Mouse (Mus musculus) embryo, embryonic 11.5 days (tissue): ENCODE results near the gene Kat7.
A peak's percentile ranks its signal among the peaks of the same experiment; 100 is the strongest.

Experiments
- DNase-seq: peaks from one replicate; pipeline ENCODE4 v3.0.0-alpha.2; 2012; ENCODE audit warnings: low read depth, low spot score

Gene Kat7

GRCm38 (mm10) chr11:95310007-95310647 is at the start of gene Kat7:
Gene Kat7 (minus strand): TSS chr11:95310246.
- peak; percentile 98 for DNase-seq

GRCm38 (mm10) chr11:95358263-95358662 is 48.2 kb upstream of the Kat7 start:
- no peak for DNase-seq

GRCm38 (mm10) chr11:95356469-95357273 is 46.6 kb upstream of the Kat7 start:
- peak; percentile 20 for DNase-seq

- DNase-seq = no peak
These were observed 46.0 kb upstream of the Kat7 start for GRCm38 (mm10) chr11:95356039-95356438.

- DNase-seq = no peak
These were observed 45.6 kb upstream of the Kat7 start for GRCm38 (mm10) chr11:95355661-95356011.

GRCm38 (mm10) chr11:95354945-95355660 is 45.1 kb upstream of the Kat7 start:
- DNase-seq = no peak

GRCm38 (mm10) chr11:95354228-95354944 is 44.3 kb upstream of the Kat7 start:
- DNase-seq = no peak

GRCm38 (mm10) chr11:95353226-95353625 is 43.2 kb upstream of the Kat7 start:
- DNase-seq = no peak

- no peak for DNase-seq
These were observed 42.6 kb upstream of the Kat7 start for GRCm38 (mm10) chr11:95352686-95353085.

- no peak for DNase-seq
These were observed 40.9 kb upstream of the Kat7 start for GRCm38 (mm10) chr11:95350960-95351359.

- DNase-seq = no peak
These were observed 40.2 kb upstream of the Kat7 start for GRCm38 (mm10) chr11:95350289-95350688.

- DNase-seq = no peak
These were observed 34.1 kb upstream of the Kat7 start for GRCm38 (mm10) chr11:95344181-95344580.

- DNase-seq = no peak
These were observed 33.1 kb upstream of the Kat7 start for GRCm38 (mm10) chr11:95343180-95343579.

- DNase-seq = no peak
These were observed 30.6 kb upstream of the Kat7 start for GRCm38 (mm10) chr11:95340664-95341063.

GRCm38 (mm10) chr11:95340259-95340658 is 30.2 kb upstream of the Kat7 start:
- DNase-seq = no peak

- peak; percentile 16 for DNase-seq
These were observed 29.5 kb upstream of the Kat7 start for GRCm38 (mm10) chr11:95339471-95340021.

GRCm38 (mm10) chr11:95337846-95338342 is 27.8 kb upstream of the Kat7 start:
- no peak for DNase-seq

- peak; percentile 57 for DNase-seq
These were observed 27.2 kb upstream of the Kat7 start for GRCm38 (mm10) chr11:95337129-95337813.

GRCm38 (mm10) chr11:95336568-95337128 is 26.6 kb upstream of the Kat7 start, which contains the start of gene Fam117a:
Gene Fam117a (plus strand): TSS chr11:95337018.
- DNase-seq = peak; percentile 81

GRCm38 (mm10) chr11:95334448-95335060 is 24.5 kb upstream of the Kat7 start:
- DNase-seq = no peak
